Mouse (Mus musculus) bone marrow, adult 2 months (tissue): ENCODE data around the gene Helz.

Experiments used
- CTCF ChIP-seq: fragments of 200-500 bp; IDR thresholded peaks from 2 replicates; pipeline ENCODE4 v1.5.1; 2011; ENCODE audit warnings: low read length, control low read depth; ENCODE audit not compliant: control insufficient read depth, insufficient read depth
- POLR2A ChIP-seq: fragments of 200-500 bp; IDR thresholded peaks from 2 replicates; pipeline ENCODE4 v1.6.1; 2011; ENCODE audit warnings: low read depth, mild to moderate bottlenecking, control low read depth, low read length, borderline replicate concordance; ENCODE audit not compliant: control insufficient read depth

DNA sequence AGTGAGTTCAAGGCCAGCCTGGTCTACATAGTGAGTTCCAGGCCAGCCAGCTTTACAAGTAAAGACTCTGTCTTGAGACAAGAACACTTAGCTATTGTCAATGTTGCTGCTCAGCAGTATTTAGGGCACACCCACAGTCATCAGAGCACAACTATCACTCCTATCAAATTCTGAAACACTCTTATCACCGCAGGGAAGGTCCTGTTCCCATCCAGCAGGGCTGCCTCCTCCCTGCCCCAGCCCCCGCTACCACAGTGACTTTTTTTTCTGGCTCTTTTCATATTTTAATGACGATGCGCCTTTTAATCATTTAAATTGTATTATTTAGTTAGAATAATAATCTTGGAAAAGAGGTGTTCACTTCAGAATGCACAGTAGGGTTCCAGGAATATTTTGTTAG lies 16.3 kb upstream of the Helz start:
- TF ChIP-seq CTCF (no peak), POLR2A (no peak)
